Comparison of ENCODE assay signal across 8 mouse cellular contexts in genomic region chr1:162207708-162208043, GRCm38 (mm10).
DNase-seq lines count a peak whose midpoint lies in the region; ATAC-seq and TF ChIP-seq lines count a peak whose summit lies in the region.
"Had no signal": no experiment of that assay in that cellular context is flagged by ENCODE, and none has a peak within 500 bp of the region (broad histone marks: within the 10 kb centered on the region; RNA-seq: fewer than 3 reads in every experiment).

No protein-coding gene starts in this region.

- no peak overlapping the region for H3K9ac ChIP-seq in hindbrain, postnatal 0 days (replicated peaks; ENCODE audit: low read length)
- no peak overlapping the region for H3K9ac ChIP-seq in hindbrain, embryonic 16.5 days (ENCODE audit: low read depth, low read length)
- no peak overlapping the region for H3K9ac ChIP-seq in limb, embryonic 15.5 days

- 57% methylated on average over 7 of the region's 7 CpGs for WGBS in hindbrain, postnatal 0 days
- 61% methylated on average over 7 of the region's 7 CpGs for WGBS in hindbrain, embryonic 16.5 days
- 44% methylated on average over 7 of the region's 7 CpGs for WGBS in embryonic facial prominence, embryonic 10.5 days
- 22% methylated on average over 7 of the region's 7 CpGs for WGBS in limb, embryonic 15.5 days

- H3K27ac ChIP-seq in hindbrain, postnatal 0 days = no peak overlapping the region
- no peak overlapping the region for H3K27ac ChIP-seq in hindbrain, embryonic 16.5 days (ENCODE audit: low read depth, low read length)
- H3K27ac ChIP-seq in embryonic facial prominence, embryonic 10.5 days (replicated peaks) = peak overlapping the region; percentile 76
- peak overlapping the region; percentile 90 for H3K27ac ChIP-seq in limb, embryonic 15.5 days

- no peaks in the 10 kb centered on the region for H3K27me3 ChIP-seq in hindbrain, postnatal 0 days (ENCODE audit: insufficient read depth, low read length)
- no peaks in the 10 kb centered on the region for H3K27me3 ChIP-seq in hindbrain, embryonic 16.5 days (replicated peaks; ENCODE audit: control insufficient read depth, insufficient read depth, low read length)
- 0 out of 2 replicates have a peak, but pooled peaks cover 8% of the 10 kb centered on the region for H3K27me3 ChIP-seq in embryonic facial prominence, embryonic 10.5 days (replicated peaks; ENCODE audit: low read depth, poor library complexity, severe bottlenecking)
- no peaks in the 10 kb centered on the region for H3K27me3 ChIP-seq in limb, embryonic 15.5 days

- peak overlapping the region; percentile 5; the same call in 1 of the 2 replicates for H3K4me2 ChIP-seq in hindbrain, postnatal 0 days (ENCODE audit: low read depth, low read length)
- H3K4me2 ChIP-seq in hindbrain, embryonic 16.5 days (ENCODE audit: low read length) = no peak overlapping the region
- H3K4me2 ChIP-seq in limb, embryonic 15.5 days = peak overlapping the region; percentile 33

- no peak for DNase-seq in hindbrain, postnatal 0 days (ENCODE audit: low spot score)
- DNase-seq in embryonic facial prominence, embryonic 10.5 days (ENCODE audit: low spot score) = no peak
- DNase-seq in thymus, adult 18-20 months = no peak
- no peak for DNase-seq in c-Kit-positive CD71-positive TER-119-positive erythroid progenitor cells, embryonic 14.5 days (ENCODE audit: low spot score)
- DNase-seq: adrenal gland, postnatal 25 days had no signal

- H3K4me3 ChIP-seq in hindbrain, postnatal 0 days (ENCODE audit: low read length) = no peak overlapping the region
- H3K4me3 ChIP-seq in hindbrain, embryonic 16.5 days (ENCODE audit: low read length) = no peak overlapping the region
- no peak overlapping the region for H3K4me3 ChIP-seq in embryonic facial prominence, embryonic 10.5 days
- peak overlapping the region; percentile 5; the same call in 1 of the 2 replicates for H3K4me3 ChIP-seq in limb, embryonic 15.5 days

- no peak for TF ChIP-seq CTCF in hindbrain, postnatal 0 days (IDR thresholded peaks at IDR 0.05; ENCODE audit: low read depth)

- no peak for ATAC-seq in hindbrain, postnatal 0 days
- no peak for ATAC-seq in hindbrain, embryonic 16.5 days
- ATAC-seq in activated CD4-positive, CD25-positive, alpha-beta regulatory T cell, adult 4 months = peak; percentile 6
- ATAC-seq in limb, embryonic 15.5 days (ENCODE audit: insufficient number of reproducible peaks, low FRiP score, low TSS enrichment, low read depth) = no peak

- H3K36me3 ChIP-seq in hindbrain, postnatal 0 days (ENCODE audit: insufficient read depth, low read length) = no peaks in the 10 kb centered on the region
- no peaks in the 10 kb centered on the region for H3K36me3 ChIP-seq in hindbrain, embryonic 16.5 days (ENCODE audit: control insufficient read depth, insufficient read depth, low read length)
- no peaks in the 10 kb centered on the region for H3K36me3 ChIP-seq in embryonic facial prominence, embryonic 10.5 days (replicated peaks)
- H3K36me3 ChIP-seq in limb, embryonic 15.5 days = no peaks in the 10 kb centered on the region

- peaks cover 14% of the 10 kb centered on the region for H3K4me1 ChIP-seq in hindbrain, postnatal 0 days (ENCODE audit: insufficient read depth, low read length)
- H3K4me1 ChIP-seq in hindbrain, embryonic 16.5 days (ENCODE audit: control insufficient read depth, insufficient read depth, low read depth, low read length) = no peaks in the 10 kb centered on the region
- peaks cover 62% of the 10 kb centered on the region for H3K4me1 ChIP-seq in embryonic facial prominence, embryonic 10.5 days
- peaks cover 32% of the 10 kb centered on the region for H3K4me1 ChIP-seq in limb, embryonic 15.5 days

- H3K9me3 ChIP-seq in hindbrain, postnatal 0 days (ENCODE audit: low read length) = no peaks in the 10 kb centered on the region
- H3K9me3 ChIP-seq in hindbrain, embryonic 16.5 days (ENCODE audit: control insufficient read depth, low read length) = no peaks in the 10 kb centered on the region
- H3K9me3 ChIP-seq in embryonic facial prominence, embryonic 10.5 days = no peaks in the 10 kb centered on the region
- no peaks in the 10 kb centered on the region for H3K9me3 ChIP-seq in limb, embryonic 15.5 days

Comparison
In these comparisons a context has a peak if more than half of its experiments do, and no peak if none do; other contexts are left out.
1. H3K27ac ChIP-seq: peak in embryonic facial prominence, embryonic 10.5 days (single experiment) and limb, embryonic 15.5 days (single experiment); none in hindbrain, postnatal 0 days (single experiment) and hindbrain, embryonic 16.5 days (single experiment).